Mouse (Mus musculus) retina, postnatal 1 day (tissue): ENCODE results near the gene Gm29609.

Experiments
- DNase-seq: peaks from one replicate; pipeline ENCODE4 v3.0.0-alpha.2; 2012

Gene Gm29609

DNA sequence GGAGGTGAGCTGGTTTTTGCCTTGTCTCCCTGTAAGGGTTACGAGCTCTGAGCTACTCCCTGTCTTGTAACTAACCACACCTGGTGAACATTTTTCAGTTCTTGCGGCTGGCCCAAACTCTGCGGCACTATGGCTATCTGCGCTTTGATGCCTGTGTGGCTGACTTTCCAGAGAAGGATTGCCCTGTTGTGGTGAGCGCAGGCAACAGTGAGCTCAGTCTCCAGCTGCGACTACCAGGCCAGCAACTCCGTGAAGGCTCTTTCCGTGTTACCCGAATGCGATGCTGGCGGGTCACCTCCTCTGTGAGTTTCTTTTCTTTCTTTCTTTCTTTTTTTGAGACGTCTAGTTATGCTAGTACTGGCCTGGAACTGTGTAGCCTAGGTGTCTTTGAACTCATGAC lies 17.4 kb upstream of the Gm29609 start:
- DNase-seq: no peak

DNA sequence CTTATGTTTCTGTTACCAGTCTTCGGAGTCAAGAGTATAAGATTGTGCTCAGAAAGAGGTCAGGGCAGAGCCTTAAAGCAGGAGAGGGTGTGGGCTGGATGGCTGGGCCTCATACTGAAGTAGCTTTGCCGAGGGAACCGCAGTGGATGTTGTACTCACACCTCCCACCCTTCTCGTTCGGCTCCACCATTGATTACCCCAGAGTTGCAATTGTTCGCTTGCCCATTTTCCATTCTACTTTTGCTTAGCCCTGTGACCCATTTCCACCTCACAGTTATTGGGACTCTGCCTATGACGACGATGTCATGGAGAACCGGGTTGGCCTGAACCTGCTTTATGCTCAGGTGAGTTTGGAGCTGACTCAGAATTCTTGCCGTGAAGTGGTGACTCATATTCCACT lies 16.5 kb upstream of the Gm29609 start:
- DNase-seq: no peak

DNA sequence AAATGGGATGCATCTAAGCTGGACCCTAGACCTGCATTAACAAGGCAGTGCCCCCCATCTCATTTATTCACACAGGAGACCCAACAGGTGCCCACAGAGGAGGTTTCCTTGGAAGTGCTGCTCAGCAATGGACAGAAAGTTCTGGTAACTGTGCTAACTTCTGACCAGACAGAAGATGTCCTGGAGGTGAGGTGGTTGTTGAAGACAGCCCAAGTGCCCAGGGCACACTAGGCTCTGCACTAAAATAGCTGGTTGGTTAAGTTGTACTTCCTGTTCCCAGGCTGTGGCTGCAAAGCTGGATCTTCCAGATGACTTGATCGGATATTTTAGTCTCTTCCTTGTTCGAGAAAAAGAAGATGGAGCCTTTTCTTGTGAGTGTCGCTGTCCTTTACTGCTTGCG lies 16.0 kb upstream of the Gm29609 start:
- no peak for DNase-seq

DNA sequence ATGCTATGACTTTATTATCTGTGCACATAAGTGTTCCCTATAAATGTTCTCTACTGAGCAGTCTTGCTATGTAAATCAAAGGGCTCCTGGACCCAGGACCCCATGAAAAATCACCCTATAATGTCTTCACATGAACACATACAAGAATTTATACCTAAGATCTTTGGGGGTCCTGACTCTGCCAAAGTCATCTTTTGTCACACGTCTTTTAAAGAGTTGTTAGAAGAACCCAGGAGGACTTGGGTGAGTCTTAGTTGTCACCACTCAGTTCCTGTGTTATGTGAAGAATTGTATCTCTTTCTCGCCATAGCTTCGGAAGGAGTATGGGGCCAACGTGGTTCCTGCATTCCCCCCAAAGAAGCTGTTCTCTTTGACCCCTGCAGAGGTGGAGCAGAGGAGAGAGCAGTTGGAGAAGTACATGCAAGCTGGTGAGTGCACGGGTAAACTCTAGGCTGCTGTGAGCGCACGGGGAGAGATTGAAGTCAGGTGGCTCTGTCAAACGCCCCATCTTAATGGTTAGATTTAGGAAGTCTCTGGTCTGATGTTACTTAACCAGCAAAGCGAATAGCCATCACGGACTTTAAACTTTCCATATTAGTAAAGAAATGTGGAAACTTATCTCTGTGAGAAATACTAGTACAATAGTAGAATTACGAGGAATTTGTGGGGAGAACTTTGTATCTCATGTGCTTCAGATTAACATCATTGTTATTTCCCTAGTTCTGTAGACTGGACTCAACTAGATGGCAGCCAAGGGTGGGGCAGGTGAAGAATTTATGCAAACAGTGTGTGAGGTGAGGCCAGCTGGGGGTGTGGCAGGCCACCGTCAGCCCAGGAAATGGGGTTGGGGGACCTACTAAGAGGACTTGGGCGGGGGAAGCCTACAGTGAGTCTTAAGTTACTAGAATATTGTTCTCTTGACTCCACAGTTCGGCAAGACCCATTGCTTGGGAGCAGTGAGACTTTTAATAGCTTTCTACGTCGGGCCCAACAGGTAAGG lies 15.1 kb upstream of the Gm29609 start:
- DNase-seq: no peak

DNA sequence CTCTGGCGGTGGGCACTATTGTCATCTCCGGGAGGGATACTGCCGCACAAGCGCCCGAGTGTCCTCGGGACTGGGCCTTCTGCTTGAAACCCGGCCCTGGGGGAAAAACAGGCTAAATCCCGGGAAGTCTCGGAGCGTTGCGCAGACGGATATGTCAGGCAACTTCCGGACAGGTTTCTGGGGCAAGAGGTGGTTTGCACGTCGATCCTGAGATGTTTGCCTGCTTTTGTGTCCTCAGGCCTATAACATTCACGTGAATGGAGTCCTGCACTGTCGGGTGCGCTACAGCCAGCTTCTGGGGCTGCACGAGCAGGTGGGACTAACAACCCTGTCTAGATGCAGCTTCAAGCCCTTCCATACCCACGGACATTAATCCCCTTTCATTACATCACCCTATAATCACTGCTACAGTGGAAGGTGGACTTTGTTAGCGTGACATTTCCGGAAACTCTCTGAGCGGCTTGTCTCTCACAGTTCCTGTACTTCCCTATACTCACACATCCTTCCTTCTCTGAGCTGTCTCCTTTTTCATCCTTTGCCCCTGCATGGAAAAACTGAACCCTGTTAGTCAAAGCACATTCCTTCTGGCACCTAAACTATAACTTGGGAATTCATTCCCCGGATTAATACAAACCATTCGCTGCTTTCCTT lies 14.0 kb upstream of the Gm29609 start:
- no peak for DNase-seq

DNA sequence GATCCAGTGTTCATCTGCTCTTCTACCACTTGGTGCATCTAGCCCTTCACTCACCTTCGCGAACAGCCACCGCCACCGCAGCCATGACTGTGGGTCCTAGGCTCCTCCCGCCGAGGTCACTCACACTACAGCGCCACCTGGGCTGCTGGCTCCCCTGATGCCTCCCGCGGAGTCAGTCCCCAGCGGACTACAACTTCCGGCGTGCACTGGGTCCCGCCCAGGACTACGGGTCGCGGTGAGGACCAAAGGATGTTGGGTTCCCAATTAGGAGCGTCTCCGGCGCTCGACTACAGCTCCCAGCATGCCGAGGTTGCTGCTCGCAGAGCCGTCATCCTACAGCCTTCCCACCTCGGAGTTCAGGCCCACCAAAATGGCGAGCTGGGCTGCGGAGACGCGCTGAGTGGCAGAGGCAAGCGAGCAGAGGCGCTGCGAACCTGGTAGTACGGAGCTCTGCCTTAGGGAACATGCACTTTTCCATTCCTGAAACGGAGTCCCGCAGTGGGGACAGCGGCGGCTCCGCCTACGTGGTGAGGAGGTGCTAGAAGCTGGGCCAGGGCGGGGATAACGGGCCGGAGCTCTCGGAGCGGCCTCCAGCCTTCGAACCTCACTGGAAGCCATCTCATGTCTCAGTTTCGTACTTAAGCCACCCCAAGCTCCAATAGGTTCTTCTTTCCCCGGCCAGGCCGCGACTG lies 13.4 kb upstream of the Gm29609 start, which contains the start of the genes Snx17 and Eif2b4:
Gene Snx17 (plus strand): TSS at position 289 of the 692 bp plus-strand sequence.
Gene Eif2b4 (minus strand): TSS at position 492 of the 692 bp plus-strand sequence.
- peak; percentile 99 for DNase-seq

DNA sequence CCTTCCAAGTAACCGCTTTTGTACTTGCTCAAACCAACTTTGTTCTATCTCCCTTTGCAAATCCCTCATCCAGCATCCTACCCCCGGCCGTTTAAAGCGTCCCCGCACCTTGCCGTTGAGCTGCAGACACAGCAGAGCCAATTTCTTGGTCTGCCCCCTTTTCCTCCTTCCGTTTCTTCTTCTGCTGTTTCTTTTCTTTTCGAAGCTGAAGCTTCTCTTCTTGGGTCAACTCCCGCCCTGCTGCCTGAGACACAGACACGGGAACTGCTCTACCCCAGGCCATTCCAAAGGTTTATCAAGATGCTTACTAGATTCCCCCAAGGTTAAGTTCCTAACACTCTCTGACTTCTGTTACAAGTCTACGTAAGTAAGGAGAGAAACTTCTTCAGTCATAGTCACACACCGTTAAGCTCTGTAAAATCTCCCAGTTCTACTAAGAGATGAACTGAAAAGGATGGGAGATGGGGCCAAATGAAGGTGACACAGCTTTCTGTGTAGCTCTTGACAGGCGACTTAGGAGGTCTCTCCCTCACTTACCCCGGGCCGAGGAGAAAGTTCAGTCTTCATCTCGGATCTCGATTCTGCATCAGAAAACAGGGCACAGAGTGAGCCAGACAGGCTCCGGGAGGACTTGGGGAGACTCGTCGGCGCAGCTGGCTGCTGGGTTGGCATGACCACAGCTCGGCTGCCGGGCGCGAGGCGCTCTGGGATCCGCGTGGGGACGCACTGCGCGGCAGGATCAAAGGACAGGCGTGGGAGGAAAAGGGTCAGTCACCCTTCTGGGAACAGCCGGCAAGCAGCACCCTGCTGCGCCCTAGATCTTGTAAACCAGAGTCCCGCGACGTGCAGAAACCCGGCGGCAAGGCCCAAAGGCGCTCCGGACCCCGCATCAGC lies 12.6 kb upstream of the Gm29609 start:
- no peak for DNase-seq

DNA sequence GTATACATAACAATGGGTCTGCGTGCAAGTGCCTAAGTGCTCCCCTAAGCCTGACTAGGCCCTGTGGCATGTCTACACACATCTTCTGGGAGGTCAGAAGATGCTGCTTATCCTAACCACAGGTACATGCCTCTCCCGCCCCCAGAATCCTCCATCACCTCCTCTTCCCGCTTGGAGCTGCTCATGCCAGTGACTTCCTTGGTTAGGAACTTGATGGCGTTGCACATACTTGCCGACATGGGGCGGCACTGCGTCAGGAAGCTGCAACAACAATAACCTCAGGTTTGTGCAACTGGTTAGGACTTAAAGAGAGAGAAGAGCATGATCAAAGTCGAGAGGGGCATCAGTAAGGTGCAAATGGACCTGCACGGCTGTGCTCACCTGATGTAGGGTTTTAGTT lies 10.5 kb upstream of the Gm29609 start:
- no peak for DNase-seq

DNA sequence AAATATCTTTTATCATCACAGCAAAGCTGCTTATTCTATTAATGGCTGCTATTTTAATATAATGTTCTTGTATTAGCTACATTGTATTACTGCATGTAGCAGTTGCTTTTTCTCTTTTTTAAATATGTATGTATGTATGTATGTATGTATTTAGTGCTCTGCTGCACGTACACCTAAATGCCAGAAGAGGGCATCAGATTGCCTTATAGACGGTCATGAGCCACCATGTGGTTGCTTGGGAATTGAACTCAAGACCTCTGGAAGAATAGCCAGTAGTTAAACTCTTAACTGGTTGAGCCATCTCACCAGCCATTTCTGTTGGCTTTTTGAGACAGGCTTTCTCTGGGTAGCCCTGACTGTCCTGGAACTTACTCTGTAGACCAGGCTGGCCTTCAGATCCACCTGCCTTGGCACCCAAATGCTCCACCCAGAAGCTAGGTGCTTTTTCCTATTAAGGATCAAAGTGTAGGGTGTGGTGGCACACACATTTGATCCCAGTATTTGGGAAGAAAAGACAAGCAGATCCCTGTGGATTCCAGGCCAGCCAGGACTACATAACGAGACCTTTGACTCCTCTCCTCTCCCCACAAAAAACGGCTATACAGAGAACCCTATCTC lies 8.6 kb upstream of the Gm29609 start:
- peak; percentile 44 for DNase-seq

DNA sequence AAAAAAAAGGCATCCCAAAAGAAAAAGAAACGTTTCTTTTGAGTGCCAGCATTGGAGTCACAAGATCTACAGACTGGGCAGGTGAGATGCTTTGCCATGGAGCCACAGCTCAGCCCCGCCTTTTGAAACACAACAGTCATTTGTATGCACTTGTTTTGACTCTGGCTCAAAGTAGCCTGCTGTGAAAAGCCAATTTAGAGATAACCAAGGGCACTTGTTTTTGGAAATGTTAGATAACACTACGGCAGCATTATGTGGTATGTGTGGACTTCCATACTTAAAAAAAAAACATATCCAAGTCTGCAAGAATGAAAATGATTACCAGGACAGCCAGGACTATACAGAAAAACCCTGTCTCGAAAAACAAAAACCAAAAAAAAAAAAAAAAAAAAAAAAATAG lies 4.0 kb upstream of the Gm29609 start:
- DNase-seq: no peak

DNA sequence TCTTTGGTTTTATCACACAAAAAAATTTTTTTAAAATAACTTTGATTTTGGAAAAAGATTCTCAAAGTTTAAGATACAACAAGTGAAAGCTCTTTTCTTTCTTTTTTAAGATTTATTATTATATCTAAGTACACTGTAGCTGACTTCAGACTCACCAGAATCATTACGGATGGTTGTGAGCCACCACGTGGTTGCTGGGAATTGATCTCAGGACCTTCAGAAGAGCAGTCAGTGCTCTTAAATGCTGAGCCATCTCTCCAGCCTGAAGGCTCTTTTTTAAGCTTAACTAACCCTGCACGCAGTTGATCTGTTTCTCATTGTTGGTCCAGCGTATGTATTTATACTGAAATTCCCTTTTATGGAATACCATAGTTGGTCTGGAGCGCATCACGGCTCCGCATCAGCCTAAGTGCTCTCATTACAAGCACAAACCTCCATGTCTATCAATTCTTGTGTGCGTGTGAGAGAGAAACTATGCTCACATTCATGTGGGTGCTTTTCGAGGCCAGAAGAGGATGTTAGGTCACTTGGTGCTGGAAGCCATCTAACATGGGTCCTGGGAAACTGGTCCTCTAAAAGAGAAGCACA lies 1.6 kb upstream of the Gm29609 start:
- no peak for DNase-seq

DNA sequence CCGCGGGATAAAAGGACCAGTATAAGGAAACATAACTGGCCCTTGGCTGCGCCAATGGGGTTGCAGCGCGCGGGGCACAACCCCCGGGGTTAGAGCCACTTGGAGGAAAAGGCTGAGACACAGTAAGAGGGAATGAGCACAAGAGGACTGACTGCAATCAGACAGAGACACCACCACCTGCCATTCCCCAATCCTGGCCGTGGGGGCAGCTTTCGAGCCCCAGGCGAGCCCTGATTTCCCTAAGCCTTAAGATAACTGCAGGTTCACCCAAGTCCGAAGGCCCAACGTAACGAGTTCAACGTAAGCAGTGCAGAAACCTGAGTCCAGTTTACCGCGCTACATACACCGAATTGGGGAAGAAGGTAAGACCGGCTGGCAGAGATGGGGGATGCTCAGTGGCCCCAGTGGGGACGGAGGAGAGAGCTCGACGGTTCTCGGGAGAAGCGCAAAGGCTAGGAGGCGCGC lies 378 bp downstream of the Gm29609 start:
- DNase-seq: no peak

DNA sequence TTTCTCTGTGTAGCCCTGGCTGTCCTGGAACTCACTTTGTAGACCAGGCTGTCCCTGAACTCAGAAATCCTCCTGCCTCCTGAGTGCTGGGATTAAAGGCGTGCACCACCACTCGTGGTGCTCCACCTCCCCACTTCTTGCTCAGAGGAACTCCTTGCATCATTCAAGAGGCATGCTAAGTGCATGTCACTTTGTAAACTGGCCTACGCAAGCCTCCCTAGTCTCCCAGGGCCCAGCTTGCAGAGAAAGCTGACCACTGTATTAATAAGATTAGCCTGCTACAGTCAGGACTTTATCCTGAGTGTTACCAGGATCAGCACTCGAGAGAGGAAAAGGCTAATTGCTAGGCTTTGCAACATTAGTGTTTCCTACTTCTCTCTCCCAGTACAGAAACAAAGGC lies 11.1 kb downstream of the Gm29609 start:
- DNase-seq: peak; percentile 16

DNA sequence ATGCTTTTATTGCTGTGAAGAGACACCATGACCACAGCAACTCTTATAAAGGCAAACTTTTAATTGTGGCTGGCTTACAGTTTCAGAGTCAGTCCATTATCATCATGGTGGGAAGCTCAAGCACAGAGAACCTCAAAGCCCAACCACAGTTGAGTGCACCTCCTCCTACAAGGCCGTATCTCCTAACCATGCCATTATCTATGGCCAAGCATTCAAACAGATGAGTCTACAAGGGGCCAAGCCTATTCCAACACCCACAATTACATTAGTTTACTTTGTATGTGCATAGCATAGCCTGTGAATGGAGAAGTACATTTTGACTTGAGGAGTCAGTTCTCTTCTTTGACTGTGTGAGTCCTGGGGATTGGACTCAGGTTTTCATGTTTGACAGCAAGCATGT lies 14.8 kb downstream of the Gm29609 start:
- DNase-seq: no peak

DNA sequence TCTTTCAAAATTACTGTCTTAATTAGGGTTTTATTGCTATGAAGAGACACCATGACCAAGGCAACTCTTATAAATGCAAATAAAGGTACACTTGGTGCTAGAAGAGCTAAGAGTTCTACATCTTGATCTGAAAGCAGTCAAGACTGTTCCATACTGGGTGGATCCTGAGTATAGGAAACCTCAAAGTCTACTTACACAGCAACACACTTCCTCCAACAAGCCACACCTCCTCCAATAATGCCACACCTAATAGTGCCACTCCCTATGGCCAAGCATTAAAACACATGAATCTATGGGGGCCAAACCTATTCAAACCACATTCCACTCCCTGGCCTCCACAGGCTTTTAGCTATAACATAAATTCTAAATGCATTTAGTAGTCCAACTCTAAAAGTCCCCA lies 17.2 kb downstream of the Gm29609 start:
- no peak for DNase-seq

DNA sequence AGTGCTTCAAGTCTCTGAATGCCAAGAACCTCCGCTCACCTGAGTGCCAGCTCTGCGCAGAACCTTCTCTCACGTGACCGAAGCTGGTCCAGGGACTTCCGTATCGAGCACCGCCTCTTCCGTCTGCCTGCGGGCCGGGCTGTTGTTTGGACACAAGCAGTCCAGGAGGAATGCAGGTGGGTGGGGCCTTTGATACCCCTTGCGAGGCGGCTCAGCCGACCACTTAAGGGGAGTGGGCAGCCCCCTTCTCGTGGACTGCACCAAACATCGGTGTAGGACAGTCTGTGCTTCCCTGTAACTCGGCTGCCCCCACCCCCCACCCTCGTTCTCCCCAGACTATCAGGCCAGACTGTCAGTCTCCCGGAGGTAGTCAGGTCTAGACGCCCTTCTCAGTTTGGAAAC lies 25.6 kb downstream of the Gm29609 start, which contains the start of gene Mpv17:
Gene Mpv17 (minus strand): TSS at position 100 of the 402 bp plus-strand sequence.
- peak; percentile 89 for DNase-seq

DNA sequence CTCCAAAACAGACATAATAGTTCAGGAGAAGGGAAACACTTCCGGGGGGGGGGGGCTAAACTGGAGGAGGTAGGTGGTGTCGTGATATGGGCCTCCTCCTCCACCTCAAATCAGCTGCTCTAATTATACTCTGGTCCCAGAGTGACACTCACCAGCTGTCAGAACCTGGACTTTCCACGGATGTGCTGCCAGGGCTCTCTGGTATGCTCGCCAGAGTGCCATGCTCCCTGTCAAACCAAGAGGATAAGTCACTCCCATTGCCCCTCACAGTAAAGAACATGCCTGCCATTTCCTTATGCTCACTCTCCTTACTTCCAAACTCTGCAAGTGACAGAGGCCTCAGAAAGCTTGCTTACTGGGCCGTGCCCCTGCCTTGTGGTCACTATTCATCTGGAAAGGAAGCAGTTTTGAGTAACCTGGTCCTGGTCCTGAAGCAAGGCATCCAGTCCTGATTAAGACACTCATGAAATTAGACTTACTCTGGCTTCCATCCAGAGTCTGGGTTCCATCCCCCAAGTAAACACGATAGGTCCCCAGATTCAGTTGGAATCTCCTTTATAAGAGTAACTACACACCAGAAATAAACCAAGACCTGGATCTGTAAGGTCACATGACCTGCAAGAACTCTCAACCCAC lies 26.1 kb downstream of the Gm29609 start:
- no peak for DNase-seq

DNA sequence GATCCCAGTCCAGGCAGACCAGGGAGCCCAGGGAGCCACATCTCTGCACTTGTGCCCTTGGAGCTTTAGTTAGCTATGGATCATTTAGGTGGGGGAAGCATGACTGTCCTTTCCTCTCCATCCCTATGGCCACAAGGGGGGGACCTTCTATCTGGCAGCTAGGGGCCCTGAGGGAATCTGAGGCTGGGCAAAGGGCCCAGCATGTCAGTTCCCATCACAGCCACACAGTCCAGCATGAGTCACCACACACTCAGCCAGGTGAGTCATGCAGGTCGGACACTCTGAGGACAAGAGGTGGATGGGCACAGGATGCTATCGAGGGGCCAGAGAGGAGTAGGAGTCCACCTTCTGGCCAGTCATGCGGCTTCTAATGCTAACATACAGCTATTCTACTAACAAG lies 28.0 kb downstream of the Gm29609 start:
- no peak for DNase-seq

DNA sequence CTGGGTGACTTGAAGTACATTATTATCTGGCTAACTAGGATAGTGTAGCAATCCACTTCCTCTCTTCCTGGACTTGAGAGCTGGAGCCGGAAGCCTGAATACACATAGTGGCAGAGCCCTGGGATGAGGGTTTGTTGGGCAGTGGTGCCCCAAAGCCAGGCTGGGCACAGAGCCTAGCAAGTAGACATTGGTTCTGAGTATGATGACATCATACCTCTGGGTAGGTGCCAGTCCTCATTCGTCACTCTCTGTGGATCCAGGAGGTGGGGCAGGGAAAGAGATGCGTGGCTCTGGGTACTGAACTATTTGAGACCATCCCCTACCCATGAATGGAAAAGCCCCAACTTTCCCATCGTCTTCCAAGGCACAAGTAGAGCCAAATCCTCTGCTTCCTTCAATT lies 29.9 kb downstream of the Gm29609 start:
- DNase-seq: no peak

DNA sequence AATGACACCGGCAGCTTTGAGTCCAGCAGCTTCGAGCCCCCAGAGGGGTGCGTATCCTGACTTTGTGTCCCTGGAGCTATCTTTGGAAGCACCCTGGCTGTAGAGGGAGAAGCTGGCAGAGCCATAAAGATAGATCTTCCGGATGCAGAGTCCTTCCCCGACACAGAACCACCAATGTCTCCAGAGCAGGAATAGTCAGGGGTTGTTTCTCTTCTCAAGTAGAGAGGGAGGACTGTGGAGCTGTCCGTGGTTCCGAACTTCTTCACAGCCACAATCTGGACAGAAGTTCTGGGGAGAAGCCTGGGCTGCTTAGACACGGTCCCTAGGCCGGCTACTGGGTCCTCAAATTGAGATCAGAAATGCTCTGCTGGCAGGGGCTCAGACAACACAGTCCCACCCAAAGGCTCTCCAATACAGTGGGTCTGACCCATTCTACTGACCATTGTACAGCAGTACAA lies 40.7 kb downstream of the Gm29609 start:
- no peak for DNase-seq
